Mouse (Mus musculus): ENCODE data around the gene Ntm. TPM values are rescaled to one million over a fixed set of nuclear protein-coding genes. Genes with fewer than 3 reads are reported as not detected.

The Ntm gene
- polyA plus RNA-seq, 1 experiment from 2014 or later = 248 TPM

DNA sequence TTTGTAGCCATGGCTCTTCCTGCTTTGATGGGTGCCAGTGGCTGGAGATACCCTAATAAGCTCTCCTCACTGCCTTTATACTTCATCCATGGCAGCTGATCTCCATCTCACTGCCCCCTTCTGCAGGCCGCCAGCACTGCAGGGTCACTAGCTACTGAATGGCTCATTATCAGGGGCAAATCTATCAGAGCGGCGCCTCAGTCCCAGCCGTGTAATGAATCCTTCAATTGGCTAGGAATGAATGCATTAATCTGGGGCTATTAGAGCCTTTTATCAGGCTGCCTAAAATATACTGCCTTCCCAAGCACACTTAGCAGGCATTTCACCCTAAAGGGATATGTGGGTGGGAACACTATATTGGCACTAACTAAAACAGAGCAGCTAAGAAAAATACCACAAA, 832.6 kb downstream of the Ntm start:
- WGBS = 19% methylated on average over 4 of the region's 4 CpGs
- Histone ChIP-seq H3K4me1 (peaks cover 22% of the 10 kb centered on the region), H3K4me2 (no peak overlapping the region), H3K27ac (replicated peaks) (no peak overlapping the region), H3K36me3 (no peaks in the 10 kb centered on the region), H3K9ac (replicated peaks) (no peak overlapping the region), H3K27me3 (replicated peaks) (no peaks in the 10 kb centered on the region), H3K4me3 (replicated peaks) (no peak overlapping the region), H3K9me3 (replicated peaks) (no peaks in the 10 kb centered on the region)
- ATAC-seq (ENCODE audit: low FRiP score) = no peak

DNA sequence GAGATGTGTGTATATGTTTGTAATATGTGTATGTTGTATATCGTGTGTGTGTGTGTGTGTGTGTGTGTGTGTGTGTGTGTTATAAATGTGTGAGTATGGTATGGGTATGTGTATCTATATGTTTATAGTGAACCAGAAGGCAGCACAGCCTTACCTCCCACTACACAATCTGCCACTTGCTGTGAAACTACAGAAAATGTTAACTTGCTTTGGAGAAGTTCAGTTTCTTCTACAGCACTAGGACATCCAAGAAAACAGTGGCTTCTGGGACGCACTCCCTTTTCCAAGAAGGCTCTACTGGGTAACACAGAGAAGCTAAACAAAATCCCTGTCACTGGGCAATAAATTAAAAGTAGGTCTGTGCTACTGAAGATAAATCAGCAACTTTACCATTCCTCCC, 834.5 kb downstream of the Ntm start:
- H3K4me1 ChIP-seq = peaks cover 28% of the 10 kb centered on the region
- 88% methylated on average over 2 of the region's 2 CpGs for WGBS
- H3K4me3 ChIP-seq (replicated peaks) = no peak overlapping the region
- no peak overlapping the region for H3K4me2 ChIP-seq
- H3K9me3 ChIP-seq (replicated peaks) = no peaks in the 10 kb centered on the region
- H3K27ac ChIP-seq (replicated peaks) = no peak overlapping the region
- no peaks in the 10 kb centered on the region for H3K27me3 ChIP-seq (replicated peaks)
- H3K36me3 ChIP-seq = no peaks in the 10 kb centered on the region
- no peak for ATAC-seq (ENCODE audit: low FRiP score)
- no peak overlapping the region for H3K9ac ChIP-seq (replicated peaks)

DNA sequence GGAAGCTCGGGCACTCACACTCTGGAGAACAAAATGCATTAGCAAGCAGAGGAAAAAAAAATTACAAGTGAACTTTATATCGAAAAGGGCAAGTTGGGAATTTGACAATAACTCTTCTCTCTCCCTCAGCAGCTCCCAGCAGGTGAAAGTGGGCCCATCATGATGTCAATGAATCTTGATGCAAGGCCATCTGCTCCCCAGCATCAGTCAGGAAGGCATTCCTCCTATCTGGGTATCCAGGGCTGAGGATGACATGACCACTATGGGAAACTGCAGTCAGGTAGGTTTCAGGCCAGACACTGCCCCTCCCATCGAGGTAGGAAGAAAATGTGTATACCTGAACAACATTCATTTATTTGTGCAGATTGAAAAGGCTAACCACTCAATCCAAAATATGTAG, 838.5 kb downstream of the Ntm start:
- H3K4me1 ChIP-seq = peaks cover 15% of the 10 kb centered on the region
- no peaks in the 10 kb centered on the region for H3K27me3 ChIP-seq (replicated peaks)
- H3K9ac ChIP-seq (replicated peaks) = no peak overlapping the region
- WGBS = 69% methylated on average over 3 of the region's 3 CpGs
- H3K4me2 ChIP-seq = no peak overlapping the region
- H3K9me3 ChIP-seq (replicated peaks) = no peaks in the 10 kb centered on the region
- no peak for ATAC-seq (ENCODE audit: low FRiP score)
- no peaks in the 10 kb centered on the region for H3K36me3 ChIP-seq
- H3K27ac ChIP-seq (replicated peaks) = no peak overlapping the region
- H3K4me3 ChIP-seq (replicated peaks) = no peak overlapping the region

DNA sequence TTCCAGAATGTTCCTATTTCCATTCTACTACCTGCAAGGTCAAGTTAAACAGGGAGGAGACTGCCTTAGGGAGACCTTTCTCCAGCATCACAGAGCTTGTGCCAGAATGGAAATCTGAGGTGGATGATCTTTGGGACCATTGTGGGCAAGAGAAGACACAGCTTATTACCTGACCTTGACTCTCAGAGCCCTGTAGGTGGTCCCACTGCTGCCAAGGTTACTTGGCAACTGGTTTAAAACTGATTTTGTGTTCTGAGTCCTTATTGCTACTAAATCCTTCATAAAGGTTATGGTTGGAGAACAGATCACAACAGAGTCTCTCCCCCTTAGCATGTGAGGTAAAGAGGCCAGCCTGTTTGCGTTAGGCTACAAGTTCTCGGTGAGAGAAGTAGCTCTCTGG, 839.1 kb downstream of the Ntm start:
- Histone ChIP-seq H3K9ac (replicated peaks) (no peak overlapping the region), H3K4me3 (replicated peaks) (no peak overlapping the region), H3K36me3 (no peaks in the 10 kb centered on the region), H3K4me1 (peaks cover 8% of the 10 kb centered on the region; the same call in 1 of the 2 replicates), H3K9me3 (replicated peaks) (no peaks in the 10 kb centered on the region), H3K4me2 (no peak overlapping the region), H3K27ac (replicated peaks) (no peak overlapping the region), H3K27me3 (replicated peaks) (no peaks in the 10 kb centered on the region)
- ATAC-seq (ENCODE audit: low FRiP score) = no peak
- 88% methylated on average over 2 of the region's 2 CpGs for WGBS

DNA sequence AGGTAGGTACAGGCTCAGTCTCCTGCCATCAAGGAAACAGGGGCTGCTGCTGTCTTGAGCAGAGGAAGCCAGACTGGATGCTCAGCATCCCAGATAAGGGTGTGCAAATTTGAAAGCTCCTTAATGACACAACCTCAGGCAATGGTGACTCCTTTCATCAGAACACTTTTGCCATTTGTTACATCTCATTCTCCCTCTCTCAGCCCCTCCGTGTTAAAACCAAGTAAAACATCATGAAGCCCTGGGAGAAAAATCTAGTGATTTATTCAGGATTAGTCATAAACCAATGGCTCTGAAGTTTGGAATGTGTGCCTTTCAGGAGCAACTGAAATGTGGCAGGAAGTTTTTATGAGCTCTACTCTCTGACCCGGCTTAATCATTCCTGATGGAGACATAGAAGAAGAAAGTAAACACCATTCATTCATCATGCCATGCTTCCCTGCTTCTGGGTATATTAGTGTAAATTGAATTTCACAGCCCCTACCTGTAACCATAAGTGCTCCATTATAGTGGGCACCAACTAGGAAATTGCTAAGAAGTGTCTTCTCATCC, 845.3 kb downstream of the Ntm start:
- Histone ChIP-seq H3K27ac (replicated peaks) (no peak overlapping the region), H3K4me2 (no peak overlapping the region), H3K9me3 (replicated peaks) (no peaks in the 10 kb centered on the region), H3K9ac (replicated peaks) (no peak overlapping the region), H3K36me3 (no peaks in the 10 kb centered on the region), H3K27me3 (replicated peaks) (no peaks in the 10 kb centered on the region), H3K4me1 (0 out of 2 replicates have a peak, but pooled peaks cover 2% of the 10 kb centered on the region), H3K4me3 (replicated peaks) (no peak overlapping the region)
- 51% methylated on average over 2 of the region's 2 CpGs for WGBS
- ATAC-seq (ENCODE audit: low FRiP score) = no peak

DNA sequence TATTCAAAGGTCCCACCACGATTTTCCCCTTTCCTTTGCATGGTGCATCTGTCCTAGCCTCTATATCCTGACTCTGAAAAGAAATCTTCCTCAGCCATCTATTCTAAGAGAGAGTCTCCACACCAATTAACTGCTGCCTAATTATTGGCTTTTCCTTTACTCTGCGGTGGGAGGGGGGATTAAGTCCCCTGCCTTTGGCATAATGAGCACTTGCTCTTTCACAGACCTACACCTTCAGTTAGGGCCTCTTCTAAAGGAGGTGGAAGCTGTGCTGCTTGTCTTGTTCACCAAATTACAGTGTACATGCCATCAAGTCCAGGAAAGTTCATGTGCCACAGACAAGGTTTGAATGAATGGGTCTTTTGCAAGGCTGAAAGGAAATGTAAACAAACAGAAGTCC, 847.6 kb downstream of the Ntm start:
- no peak for ATAC-seq (ENCODE audit: low FRiP score)
- 0 out of 2 replicates have a peak, but pooled peaks cover 6% of the 10 kb centered on the region for H3K4me1 ChIP-seq

DNA sequence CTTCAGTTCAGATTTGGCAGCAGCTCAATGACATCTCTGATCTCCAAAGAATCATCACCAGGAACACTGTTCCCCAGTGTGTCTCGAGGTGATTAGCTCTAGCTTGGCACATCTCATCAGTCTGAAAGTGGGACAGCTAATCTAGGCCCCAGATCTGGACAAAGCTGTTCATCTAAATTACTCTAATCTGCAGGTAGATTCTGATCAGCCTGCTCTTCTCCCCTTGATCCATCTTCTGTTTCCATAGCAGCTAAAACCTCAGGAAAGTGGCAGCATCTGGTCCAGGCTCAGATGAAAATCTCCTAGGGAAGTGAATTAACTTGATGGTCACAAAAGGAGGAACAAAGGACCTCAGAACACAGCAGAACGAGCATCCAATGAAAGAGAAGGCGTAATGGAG, 856.2 kb downstream of the Ntm start:
- no peaks in the 10 kb centered on the region for H3K4me1 ChIP-seq
- no peaks in the 10 kb centered on the region for H3K9me3 ChIP-seq (replicated peaks)
- no peak overlapping the region for H3K4me2 ChIP-seq
- no peak overlapping the region for H3K9ac ChIP-seq (replicated peaks)
- ATAC-seq (ENCODE audit: low FRiP score) = no peak
- H3K27me3 ChIP-seq (replicated peaks) = no peaks in the 10 kb centered on the region
- H3K36me3 ChIP-seq = no peaks in the 10 kb centered on the region
- H3K27ac ChIP-seq (replicated peaks) = no peak overlapping the region
- WGBS = 60% methylated on average over 3 of the region's 3 CpGs
- no peak overlapping the region for H3K4me3 ChIP-seq (replicated peaks)

More for the DNA sequence above, 847.6 kb downstream of the Ntm start:
- H3K36me3 ChIP-seq = no peaks in the 10 kb centered on the region
- H3K4me2 ChIP-seq = no peak overlapping the region
- no peaks in the 10 kb centered on the region for H3K27me3 ChIP-seq (replicated peaks)
- WGBS = 43% methylated on average over 2 of the region's 2 CpGs
- H3K4me3 ChIP-seq (replicated peaks) = no peak overlapping the region
- H3K9ac ChIP-seq (replicated peaks) = no peak overlapping the region
- no peak overlapping the region for H3K27ac ChIP-seq (replicated peaks)
- no peaks in the 10 kb centered on the region for H3K9me3 ChIP-seq (replicated peaks)

DNA sequence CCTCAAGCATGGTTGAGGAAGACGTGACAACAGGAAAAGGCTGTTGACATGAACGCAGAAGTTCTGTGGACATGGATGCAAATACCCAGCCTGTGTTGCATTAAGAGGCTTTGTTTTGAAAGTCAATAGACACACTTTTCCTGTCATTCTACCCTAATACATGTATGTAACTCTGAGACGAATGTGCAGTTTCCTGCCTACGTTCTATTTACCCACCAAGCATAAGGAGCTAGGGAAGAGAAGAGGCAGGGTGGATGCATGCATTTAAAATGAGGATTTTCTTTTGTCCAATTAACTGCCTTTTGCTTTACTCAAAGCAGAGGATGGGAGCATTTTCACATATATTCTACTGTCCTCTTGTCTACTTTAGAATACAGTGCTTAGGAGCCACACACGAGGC, 858.5 kb downstream of the Ntm start:
- no peak overlapping the region for H3K4me2 ChIP-seq
- WGBS = 79% methylated on average over 5 of the region's 5 CpGs
- H3K36me3 ChIP-seq = no peaks in the 10 kb centered on the region
- no peaks in the 10 kb centered on the region for H3K4me1 ChIP-seq
- H3K27me3 ChIP-seq (replicated peaks) = no peaks in the 10 kb centered on the region
- H3K27ac ChIP-seq (replicated peaks) = no peak overlapping the region
- ATAC-seq (ENCODE audit: low FRiP score) = no peak
- H3K9ac ChIP-seq (replicated peaks) = no peak overlapping the region
- H3K4me3 ChIP-seq (replicated peaks) = no peak overlapping the region
- no peaks in the 10 kb centered on the region for H3K9me3 ChIP-seq (replicated peaks)

DNA sequence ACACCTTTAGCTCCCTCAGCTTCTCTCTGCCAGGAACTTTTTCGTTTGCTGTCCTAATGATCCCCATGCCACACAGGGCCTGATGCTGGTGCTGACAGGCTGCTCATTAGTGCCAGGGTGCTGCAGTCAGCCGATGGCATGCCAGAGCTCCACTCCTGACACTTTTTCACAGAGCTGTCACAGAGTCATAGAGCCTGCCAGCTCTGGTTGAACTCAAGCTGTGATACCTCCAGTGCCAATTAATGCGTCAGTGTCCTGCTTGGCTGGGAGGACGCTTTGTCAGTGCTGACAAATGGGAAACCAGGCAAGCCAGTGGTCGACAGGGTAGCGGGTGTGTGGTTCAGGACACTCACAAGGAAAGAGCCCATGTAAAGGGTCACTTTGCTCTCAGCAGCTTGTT, 858.9 kb downstream of the Ntm start:
- H3K36me3 ChIP-seq = no peaks in the 10 kb centered on the region
- H3K9ac ChIP-seq (replicated peaks) = no peak overlapping the region
- no peaks in the 10 kb centered on the region for H3K27me3 ChIP-seq (replicated peaks)
- H3K4me1 ChIP-seq = no peaks in the 10 kb centered on the region
- H3K4me2 ChIP-seq = no peak overlapping the region
- 49% methylated on average over 6 of the region's 6 CpGs for WGBS
- ATAC-seq (ENCODE audit: low FRiP score) = no peak
- H3K9me3 ChIP-seq (replicated peaks) = no peaks in the 10 kb centered on the region
- no peak overlapping the region for H3K4me3 ChIP-seq (replicated peaks)
- H3K27ac ChIP-seq (replicated peaks) = no peak overlapping the region

DNA sequence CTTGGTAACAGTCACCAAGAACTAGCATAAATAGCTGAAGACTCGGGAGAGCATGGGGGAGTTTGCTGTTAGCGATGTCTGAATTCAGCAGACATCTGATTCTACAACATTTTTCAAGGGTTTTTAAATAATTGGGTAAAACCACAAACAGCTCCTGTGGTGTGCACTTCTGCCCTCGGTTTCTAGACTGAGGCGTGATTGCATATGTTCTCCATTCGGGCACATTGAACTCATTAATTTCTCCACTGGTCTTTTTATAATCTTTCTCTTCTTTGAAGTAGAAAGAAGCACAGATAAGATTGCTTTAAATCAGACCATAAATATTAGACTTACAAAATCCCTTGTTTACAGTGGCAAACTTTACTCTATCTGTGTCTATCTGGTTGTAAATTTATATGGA, 862.3 kb downstream of the Ntm start:
- H3K9me3 ChIP-seq (replicated peaks) = no peaks in the 10 kb centered on the region
- H3K9ac ChIP-seq (replicated peaks) = no peak overlapping the region
- H3K4me3 ChIP-seq (replicated peaks) = no peak overlapping the region
- H3K4me2 ChIP-seq = no peak overlapping the region
- no peaks in the 10 kb centered on the region for H3K36me3 ChIP-seq
- H3K27me3 ChIP-seq (replicated peaks) = no peaks in the 10 kb centered on the region
- ATAC-seq (ENCODE audit: low FRiP score) = no peak
- 90% methylated on average over 5 of the region's 5 CpGs for WGBS
- no peaks in the 10 kb centered on the region for H3K4me1 ChIP-seq
- no peak overlapping the region for H3K27ac ChIP-seq (replicated peaks)

DNA sequence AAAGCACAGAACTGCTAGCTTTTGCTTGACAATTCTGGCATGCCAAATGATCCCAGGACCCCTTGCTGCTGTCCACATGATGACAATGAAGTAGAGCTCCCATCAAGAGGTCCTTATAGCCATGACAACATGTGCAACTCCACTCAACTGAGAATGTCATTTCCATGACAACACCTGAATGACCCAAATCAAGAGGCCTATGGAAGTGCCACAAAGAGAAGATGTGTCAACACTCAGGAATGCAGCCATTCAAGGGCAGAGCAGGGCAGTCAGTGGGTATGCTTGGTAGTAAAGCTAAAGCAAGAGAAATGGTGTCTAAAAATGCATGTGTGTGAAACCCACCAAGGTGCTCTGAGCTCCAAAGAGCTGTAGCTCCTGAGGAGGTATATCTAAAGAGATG, 870.5 kb downstream of the Ntm start:
- no peaks in the 10 kb centered on the region for H3K36me3 ChIP-seq
- H3K27me3 ChIP-seq (replicated peaks) = no peaks in the 10 kb centered on the region
- H3K4me2 ChIP-seq = no peak overlapping the region
- no peak overlapping the region for H3K4me3 ChIP-seq (replicated peaks)
- peaks cover 12% of the 10 kb centered on the region for H3K4me1 ChIP-seq
- no peaks in the 10 kb centered on the region for H3K9me3 ChIP-seq (replicated peaks)
- H3K27ac ChIP-seq (replicated peaks) = no peak overlapping the region
- H3K9ac ChIP-seq (replicated peaks) = no peak overlapping the region
- no peak for ATAC-seq (ENCODE audit: low FRiP score)

DNA sequence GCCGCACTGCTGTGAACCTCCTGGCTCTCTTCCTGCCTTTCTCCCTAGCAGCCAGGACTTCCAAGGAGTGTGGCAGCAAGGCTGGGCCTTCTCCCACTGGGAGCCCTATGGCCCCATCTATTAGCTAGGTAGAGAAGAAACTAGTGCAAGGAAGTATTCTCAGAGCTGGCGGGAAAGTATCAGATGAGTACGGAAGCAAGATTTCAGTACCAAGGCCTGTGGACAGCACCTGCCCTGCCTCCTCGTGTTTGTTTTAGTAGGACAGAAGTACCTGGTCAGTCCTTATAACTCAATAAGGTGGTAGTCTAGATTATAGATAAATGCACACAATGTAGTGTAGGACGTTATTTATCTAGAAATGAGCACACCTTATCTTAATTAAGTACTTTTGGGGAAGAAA, 874.3 kb downstream of the Ntm start:
- Histone ChIP-seq H3K27me3 (replicated peaks) (no peaks in the 10 kb centered on the region), H3K4me1 (peaks cover 14% of the 10 kb centered on the region), H3K36me3 (no peaks in the 10 kb centered on the region), H3K9ac (replicated peaks) (no peak overlapping the region), H3K9me3 (replicated peaks) (no peaks in the 10 kb centered on the region), H3K4me2 (no peak overlapping the region), H3K27ac (replicated peaks) (no peak overlapping the region), H3K4me3 (replicated peaks) (no peak overlapping the region)
- 50% methylated on average over 5 of the region's 5 CpGs for WGBS
- ATAC-seq (ENCODE audit: low FRiP score) = no peak

DNA sequence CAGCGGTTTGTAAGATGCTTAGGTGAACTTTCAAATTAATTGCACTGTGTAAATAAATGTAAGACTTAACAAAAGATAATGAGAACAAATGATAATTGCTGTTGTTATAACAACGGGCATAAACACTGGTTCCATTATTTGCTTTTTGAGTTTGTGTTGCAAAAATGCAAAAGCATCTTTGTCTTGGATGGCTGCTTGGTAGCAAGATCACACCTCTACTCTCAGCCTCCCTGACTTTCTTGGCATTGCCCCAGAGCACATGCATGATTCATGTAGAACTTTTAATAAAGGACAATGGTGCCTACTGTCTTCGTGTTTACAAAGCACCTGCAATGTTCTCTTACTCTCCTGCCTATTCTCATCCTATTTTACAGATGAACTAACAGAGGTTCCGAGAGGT, 875.3 kb downstream of the Ntm start:
- Histone ChIP-seq H3K9ac (replicated peaks) (no peak overlapping the region), H3K9me3 (replicated peaks) (no peaks in the 10 kb centered on the region), H3K27me3 (replicated peaks) (no peaks in the 10 kb centered on the region), H3K4me3 (replicated peaks) (no peak overlapping the region), H3K27ac (replicated peaks) (no peak overlapping the region), H3K4me2 (no peak overlapping the region), H3K4me1 (peaks cover 14% of the 10 kb centered on the region), H3K36me3 (no peaks in the 10 kb centered on the region)
- WGBS = 37% methylated on average over 4 of the region's 4 CpGs
- ATAC-seq (ENCODE audit: low FRiP score) = no peak

Data from neural tube, embryonic 15.5 days (tissue).